ENCODE assay signal across 20 mouse cellular contexts in the genomic region with DNA sequence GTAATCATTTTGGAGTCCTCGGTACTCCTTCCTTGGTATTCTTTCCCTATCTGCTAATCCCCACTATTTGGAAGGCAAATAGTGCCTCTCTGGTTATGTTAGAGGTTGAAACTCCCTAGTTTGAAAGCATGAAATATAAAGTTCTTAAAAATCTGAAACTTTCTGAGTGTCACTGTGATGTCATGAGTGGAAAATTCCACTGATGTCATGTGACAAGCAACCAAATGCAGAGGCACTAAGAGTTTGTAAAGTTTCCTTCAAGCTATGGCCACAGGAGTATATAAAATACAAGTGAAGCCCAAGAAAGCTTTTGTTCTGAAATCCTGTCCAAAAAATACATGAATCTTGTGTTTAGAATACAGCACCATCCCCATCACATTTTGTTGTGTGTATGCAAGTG.
DNase-seq lines count a peak whose midpoint lies in the region; ATAC-seq lines count a peak whose summit lies in the region.
"Had no signal": no experiment of that assay in that cellular context is flagged by ENCODE, and none has a peak within 500 bp of the region (broad histone marks: within the 10 kb centered on the region; RNA-seq: fewer than 3 reads in every experiment).

No protein-coding gene starts in this region.

- H3K27ac ChIP-seq in forebrain, embryonic 10.5 days = no peak overlapping the region
- H3K27ac ChIP-seq: gastrocnemius, adult 2 months; hindbrain, embryonic 12.5 days; hindbrain, embryonic 15.5 days had no signal

- H3K27me3 ChIP-seq in splenic B cell, adult 2 months (ENCODE audit: control insufficient read depth, insufficient read depth, low read length, poor library complexity, severe bottlenecking) = no peaks in the 10 kb centered on the region
- peaks cover 92% of the 10 kb centered on the region for H3K27me3 ChIP-seq in forebrain, embryonic 10.5 days (ENCODE audit: poor library complexity, severe bottlenecking)
- H3K27me3 ChIP-seq: hindbrain, embryonic 15.5 days had no signal

- no peaks in the 10 kb centered on the region for H3K9me3 ChIP-seq in forebrain, embryonic 10.5 days
- H3K9me3 ChIP-seq: hindbrain, embryonic 12.5 days; hindbrain, embryonic 15.5 days had no signal

- ATAC-seq in CD4-positive, CD25-positive, alpha-beta regulatory T cell, adult 4 months = peak; percentile 73
- ATAC-seq: forebrain, embryonic 14.5 days; forebrain, postnatal 0 days; intestine, embryonic 16.5 days had no signal

- WGBS in forebrain, embryonic 10.5 days = 83% methylated on average over 1 of the region's 1 CpGs

- no peaks in the 10 kb centered on the region for H3K36me3 ChIP-seq in splenic B cell, adult 2 months (ENCODE audit: control insufficient read depth, insufficient read depth, low read length, poor library complexity, severe bottlenecking)
- no peaks in the 10 kb centered on the region for H3K36me3 ChIP-seq in forebrain, embryonic 10.5 days (replicated peaks)
- H3K36me3 ChIP-seq: hindbrain, embryonic 12.5 days; hindbrain, embryonic 15.5 days had no signal

- no peaks in the 10 kb centered on the region for H3K4me1 ChIP-seq in forebrain, embryonic 10.5 days
- H3K4me1 ChIP-seq: hindbrain, embryonic 12.5 days; hindbrain, embryonic 15.5 days had no signal

- DNase-seq in induced T-regulatory cell, adult 2 months (ENCODE audit: low read depth) = peak; percentile 65
- DNase-seq in splenic B cell, adult 2 months (ENCODE audit: low read depth, low spot score) = peak; percentile 75
- DNase-seq in forebrain, embryonic 10.5 days (ENCODE audit: extremely low spot score, low spot score) = no peak
- no peak for DNase-seq in cerebellum, adult 8-10 months
- no peak for DNase-seq in left cerebral cortex, adult 11 months (ENCODE audit: low spot score)
- DNase-seq: adrenal gland, postnatal 10 days; cerebellum, adult 11 months; cerebellum, adult 2 months; cerebellum, postnatal 10 days; cerebellum, postnatal 36 days; embryo, embryonic 11 days; forebrain, postnatal 0 days; gastrocnemius, adult 2 months; gastrocnemius, postnatal 14 days; heart, adult 11 months had no signal

- no peak overlapping the region for H3K4me3 ChIP-seq in forebrain, embryonic 10.5 days
- H3K4me3 ChIP-seq: gastrocnemius, adult 2 months; hindbrain, embryonic 12.5 days; hindbrain, embryonic 15.5 days had no signal

Comparison
In these comparisons a context has a peak if more than half of its experiments do, and no peak if none do; other contexts are left out.
1. DNase-seq: peak in induced T-regulatory cell, adult 2 months (single experiment) and splenic B cell, adult 2 months (single experiment); none in forebrain, embryonic 10.5 days (single experiment), cerebellum, adult 8-10 months (single experiment) and left cerebral cortex, adult 11 months (single experiment).